Mouse (Mus musculus): ENCODE data around the gene Btbd1. TPM values are rescaled to one million over a fixed set of nuclear protein-coding genes. Genes with fewer than 3 reads are reported as not detected.

Btbd1 gene
- total and polyA plus RNA-seq, 3 experiments: 9.2 to 91.8 (median 74.6) TPM

- no peaks in the 10 kb centered on the region for H3K27me3 ChIP-seq (ENCODE audit: insufficient read depth, low read length)
- peak overlapping the region; percentile 93 for H3K4me3 ChIP-seq (ENCODE audit: low read depth, low read length)
- DNase-seq (ENCODE audit: low spot score) (peak; percentile 23), ATAC-seq (ENCODE audit: extremely low read depth, insufficient number of reproducible peaks, low FRiP score, poor library complexity, severe bottlenecking) (no peak)
- no peaks in the 10 kb centered on the region for H3K9me3 ChIP-seq (replicated peaks)
- TF ChIP-seq GATA2 (IDR thresholded peaks at IDR 0.05; ENCODE audit: borderline replicate concordance, low read depth, low read length) (no peak), POLR2AphosphoS5 (IDR thresholded peaks at IDR 0.05; ENCODE audit: insufficient replicate concordance, low read depth, low read length) (no peak), GATA1 (IDR thresholded peaks at IDR 0.05; ENCODE audit: borderline replicate concordance, low read length) (no peak)
- H3K36me3 ChIP-seq (replicated peaks): peaks cover 15% of the 10 kb centered on the region
- H3K4me1 ChIP-seq (ENCODE audit: insufficient read depth, low read depth, low read length): peaks cover 44% of the 10 kb centered on the region
Observed at GRCm38 (mm10) chr7:81828681-81829378, 401 bp downstream of the Btbd1 start.

- ATAC-seq (ENCODE audit: extremely low read depth, insufficient number of reproducible peaks, low FRiP score, poor library complexity, severe bottlenecking): no peak; the same call in 1 of the 2 replicates
- peaks cover 21% of the 10 kb centered on the region for H3K36me3 ChIP-seq (replicated peaks)
- H3K27me3 ChIP-seq (ENCODE audit: insufficient read depth, low read length): no peaks in the 10 kb centered on the region
- TF ChIP-seq POLR2AphosphoS5 (IDR thresholded peaks at IDR 0.05; ENCODE audit: insufficient replicate concordance, low read depth, low read length): no peak
- no peak for TF ChIP-seq GATA2 (IDR thresholded peaks at IDR 0.05; ENCODE audit: borderline replicate concordance, low read depth, low read length)
- TF ChIP-seq TAL1 (conservative IDR thresholded peaks at IDR 0.05; ENCODE audit: low read depth, low read length): no peak
- no peak for TF ChIP-seq CTCF (IDR thresholded peaks at IDR 0.05; ENCODE audit: low read depth, low read length)
- TF ChIP-seq GATA1 (IDR thresholded peaks at IDR 0.05; ENCODE audit: borderline replicate concordance, low read length): no peak
- peaks cover 49% of the 10 kb centered on the region for H3K4me1 ChIP-seq (ENCODE audit: insufficient read depth, low read depth, low read length)
- peak overlapping the region; percentile 93 for H3K4me3 ChIP-seq (ENCODE audit: low read depth, low read length)
- H3K9me3 ChIP-seq (replicated peaks): no peaks in the 10 kb centered on the region
- DNase-seq (ENCODE audit: low spot score): peak; percentile 22
Observed at GRCm38 (mm10) chr7:81827806-81828667, 1.2 kb downstream of the Btbd1 start.

- ATAC-seq (ENCODE audit: extremely low read depth, insufficient number of reproducible peaks, low FRiP score, poor library complexity, severe bottlenecking): no peak
- H3K27me3 ChIP-seq (ENCODE audit: insufficient read depth, low read length): no peaks in the 10 kb centered on the region
- H3K36me3 ChIP-seq (replicated peaks): peaks cover 21% of the 10 kb centered on the region
- H3K4me1 ChIP-seq (ENCODE audit: insufficient read depth, low read depth, low read length): peaks cover 49% of the 10 kb centered on the region
- no peak for DNase-seq (ENCODE audit: low spot score)
- H3K4me3 ChIP-seq (ENCODE audit: low read depth, low read length): no peak overlapping the region
- TF ChIP-seq GATA1 (IDR thresholded peaks at IDR 0.05; ENCODE audit: borderline replicate concordance, low read length) (no peak), CTCF (IDR thresholded peaks at IDR 0.05; ENCODE audit: low read depth, low read length) (no peak), GATA2 (IDR thresholded peaks at IDR 0.05; ENCODE audit: borderline replicate concordance, low read depth, low read length) (no peak), POLR2AphosphoS5 (IDR thresholded peaks at IDR 0.05; ENCODE audit: insufficient replicate concordance, low read depth, low read length) (no peak), TAL1 (conservative IDR thresholded peaks at IDR 0.05; ENCODE audit: low read depth, low read length) (no peak)
- H3K9me3 ChIP-seq (replicated peaks): no peaks in the 10 kb centered on the region
Observed at GRCm38 (mm10) chr7:81825381-81825780, 3.9 kb downstream of the Btbd1 start.

GRCm38 (mm10) chr7:81824906-81825305 is 4.3 kb downstream of the Btbd1 start:
- no peak overlapping the region for H3K4me3 ChIP-seq (ENCODE audit: low read depth, low read length)
- ATAC-seq (ENCODE audit: extremely low read depth, insufficient number of reproducible peaks, low FRiP score, poor library complexity, severe bottlenecking) (no peak), DNase-seq (ENCODE audit: low spot score) (no peak)
- peaks cover 21% of the 10 kb centered on the region for H3K36me3 ChIP-seq (replicated peaks)
- TF ChIP-seq GATA1 (IDR thresholded peaks at IDR 0.05; ENCODE audit: borderline replicate concordance, low read length) (no peak), POLR2AphosphoS5 (IDR thresholded peaks at IDR 0.05; ENCODE audit: insufficient replicate concordance, low read depth, low read length) (no peak), TAL1 (conservative IDR thresholded peaks at IDR 0.05; ENCODE audit: low read depth, low read length) (no peak), GATA2 (IDR thresholded peaks at IDR 0.05; ENCODE audit: borderline replicate concordance, low read depth, low read length) (no peak), CTCF (IDR thresholded peaks at IDR 0.05; ENCODE audit: low read depth, low read length) (no peak)
- H3K4me1 ChIP-seq (ENCODE audit: insufficient read depth, low read depth, low read length): peaks cover 46% of the 10 kb centered on the region
- no peaks in the 10 kb centered on the region for H3K27me3 ChIP-seq (ENCODE audit: insufficient read depth, low read length)
- no peaks in the 10 kb centered on the region for H3K9me3 ChIP-seq (replicated peaks)

GRCm38 (mm10) chr7:81806067-81806466 is 23.2 kb downstream of the Btbd1 start:
- peaks cover 4% of the 10 kb centered on the region; the same call in 1 of the 2 replicates for H3K4me1 ChIP-seq (ENCODE audit: insufficient read depth, low read depth, low read length)
- no peak overlapping the region for H3K4me3 ChIP-seq (ENCODE audit: low read depth, low read length)
- TF ChIP-seq POLR2AphosphoS5 (IDR thresholded peaks at IDR 0.05; ENCODE audit: insufficient replicate concordance, low read depth, low read length) (no peak), GATA2 (IDR thresholded peaks at IDR 0.05; ENCODE audit: borderline replicate concordance, low read depth, low read length) (no peak), CTCF (IDR thresholded peaks at IDR 0.05; ENCODE audit: low read depth, low read length) (no peak), TAL1 (conservative IDR thresholded peaks at IDR 0.05; ENCODE audit: low read depth, low read length) (no peak), GATA1 (IDR thresholded peaks at IDR 0.05; ENCODE audit: borderline replicate concordance, low read length) (no peak)
- H3K27me3 ChIP-seq (ENCODE audit: insufficient read depth, low read length): no peaks in the 10 kb centered on the region
- DNase-seq (ENCODE audit: low spot score) (no peak), ATAC-seq (ENCODE audit: extremely low read depth, insufficient number of reproducible peaks, low FRiP score, poor library complexity, severe bottlenecking) (peak; percentile 49; the same call in 1 of the 2 replicates)
- H3K9me3 ChIP-seq (replicated peaks): no peaks in the 10 kb centered on the region
- peaks cover 61% of the 10 kb centered on the region for H3K36me3 ChIP-seq (replicated peaks)
